Mouse (Mus musculus) adrenal gland, postnatal 25 days (tissue): Measurements from ENCODE around the gene Diablo. TPM values are rescaled to one million over a fixed set of nuclear protein-coding genes. Genes with fewer than 3 reads are reported as not detected.
"Not testable (repeated sequence)": the region's sequence is repeated elsewhere in the genome, so short reads cannot be mapped to it uniquely, and the experiment has no call there.

Experiments
- DNase-seq: peaks from one replicate; pipeline ENCODE4 v3.0.0; 2021; ENCODE audit warnings: mixed read lengths
- long read RNA-seq: library from polyadenylated mRNA; stranded (forward); transcript quantifications from one replicate; pipeline ENCODE4 v2.0.0, GENCODE M21; 2021
- total RNA-seq: library from RNA; stranded (reverse); gene quantifications from 2 replicates; pipeline ENCODE4 v1.2.3, GENCODE M21; 2021

Gene Diablo
- 65.0 and 79.3 TPM in 2 replicates for total RNA-seq
- long read RNA-seq, transcript Diablo-203 (6 exons, 1,576 nt) = major isoform, 136 of 181 reads
- long read RNA-seq, partial matches to known transcripts = 15 of 181 reads
- long read RNA-seq, other reads (novel, unspliced or antisense) = 24 of 181 reads

- peak; percentile 98 for DNase-seq
Observed at GRCm38 (mm10) chr5:123523692-123524392, at the start of gene Diablo. Gene Diablo, minus strand, starts transcription at chr5:123524176.

- DNase-seq = no peak
Observed at GRCm38 (mm10) chr5:123573362-123573761, 49.4 kb upstream of the Diablo start.

- DNase-seq = peak; percentile 98
Observed at GRCm38 (mm10) chr5:123572357-123573186, 48.6 kb upstream of the Diablo start, which contains the start of gene Vps33a. Gene Vps33a, minus strand, starts transcription at chr5:123573038.

- DNase-seq = no peak
Observed at GRCm38 (mm10) chr5:123561128-123561527, 37.2 kb upstream of the Diablo start.

- no peak for DNase-seq
Observed at GRCm38 (mm10) chr5:123559588-123559987, 35.6 kb upstream of the Diablo start.

DNA sequence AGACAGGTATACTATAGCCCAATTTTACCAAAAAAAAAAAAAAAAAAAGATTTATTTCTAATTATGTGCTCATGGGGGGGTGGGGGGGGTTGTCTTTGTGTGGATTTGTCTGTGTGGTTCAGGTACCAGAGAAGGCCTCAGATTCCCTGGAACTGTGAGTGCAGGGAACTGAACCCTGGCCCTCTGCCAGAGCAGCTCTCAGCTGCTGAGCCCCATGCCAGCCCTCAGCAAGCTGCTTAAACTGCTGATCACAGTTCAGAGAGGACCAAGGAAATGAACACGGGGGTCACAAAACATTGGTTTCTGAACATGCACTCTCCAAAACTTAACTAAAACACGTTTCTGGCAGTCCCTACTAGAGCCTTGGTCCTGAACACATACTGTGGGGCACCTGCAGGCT lies 32.5 kb upstream of the Diablo start:
- DNase-seq = peak; percentile 75

GRCm38 (mm10) chr5:123555693-123556092 lies 31.7 kb upstream of the Diablo start:
- no peak for DNase-seq

GRCm38 (mm10) chr5:123533801-123534200 lies 9.8 kb upstream of the Diablo start:
- DNase-seq = no peak

GRCm38 (mm10) chr5:123530056-123530455 lies 6.1 kb upstream of the Diablo start:
- DNase-seq = no peak

DNA sequence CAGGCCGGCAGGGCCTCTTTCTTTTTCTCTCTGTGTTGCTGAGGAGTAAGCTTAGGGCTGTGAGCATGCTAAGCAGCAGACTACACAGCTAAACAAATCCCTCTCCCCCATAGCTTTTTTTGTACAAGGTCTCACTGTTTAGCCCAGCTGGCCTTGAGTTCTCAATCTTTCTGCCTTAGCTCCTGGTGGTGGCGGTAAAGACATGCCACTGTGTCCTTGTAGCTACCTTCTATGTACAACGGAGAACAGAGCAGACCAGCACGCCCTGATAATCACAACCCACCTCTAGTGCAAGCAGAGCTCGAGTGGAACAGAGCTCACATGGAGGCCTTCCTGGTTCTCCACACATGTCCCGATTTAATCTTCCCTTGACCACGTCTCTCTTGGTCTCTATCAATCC lies 4.7 kb upstream of the Diablo start:
- DNase-seq = no peak

GRCm38 (mm10) chr5:123525916-123526495 lies 2.0 kb upstream of the Diablo start:
- DNase-seq = no peak

- DNase-seq = no peak
Observed at GRCm38 (mm10) chr5:123525281-123525680, 1.3 kb upstream of the Diablo start, which contains the start of gene Gm49027. Gene Gm49027, minus strand, starts transcription at chr5:123525488.

- no peak for DNase-seq
Observed at GRCm38 (mm10) chr5:123524393-123524750, 396 bp upstream of the Diablo start.

DNA sequence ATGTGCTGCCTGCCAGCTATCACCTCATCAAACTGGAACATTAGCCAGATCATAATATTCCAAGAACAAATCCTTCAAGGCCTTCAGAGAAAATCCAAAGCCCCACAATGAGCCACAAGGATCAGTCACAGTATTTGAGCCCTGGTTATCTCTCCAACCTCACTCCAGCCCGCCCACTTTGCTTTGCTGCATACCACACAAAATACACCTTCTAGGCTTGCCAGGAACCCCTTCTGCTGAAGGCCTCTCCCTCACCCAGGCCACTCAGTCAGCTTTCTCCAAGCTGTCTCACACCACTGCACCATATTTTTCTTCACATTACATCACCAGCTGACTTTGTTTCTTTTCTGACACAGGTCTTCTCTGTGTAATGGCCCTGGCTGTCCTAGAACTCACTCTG lies 1.8 kb downstream of the Diablo start:
- no peak for DNase-seq

- DNase-seq = no peak
Observed at GRCm38 (mm10) chr5:123521621-123522020, 2.4 kb downstream of the Diablo start.

- DNase-seq = no peak
Observed at GRCm38 (mm10) chr5:123520666-123521065, 3.3 kb downstream of the Diablo start.

DNA sequence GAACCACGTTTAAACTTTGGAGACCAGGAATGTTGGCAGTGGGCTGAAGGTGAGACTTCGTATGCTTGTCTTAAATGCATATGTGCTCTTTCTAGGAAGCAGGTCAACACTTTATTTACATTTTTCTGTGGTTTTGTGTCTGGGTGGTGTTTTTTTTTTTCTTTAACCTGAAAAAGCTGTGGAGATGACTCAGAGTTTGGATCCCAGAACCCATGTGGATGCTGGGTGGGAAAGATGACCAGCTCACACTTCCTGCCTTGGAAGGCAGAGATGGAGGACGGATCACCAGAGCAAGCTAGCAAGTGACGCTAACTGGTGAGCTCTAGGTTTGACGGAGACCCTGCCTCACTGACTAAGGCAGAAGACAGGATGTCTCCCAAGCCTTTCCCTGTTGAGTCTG lies 9.1 kb downstream of the Diablo start:
- no peak for DNase-seq

GRCm38 (mm10) chr5:123512102-123512501 lies 11.9 kb downstream of the Diablo start:
- DNase-seq = no peak

DNA sequence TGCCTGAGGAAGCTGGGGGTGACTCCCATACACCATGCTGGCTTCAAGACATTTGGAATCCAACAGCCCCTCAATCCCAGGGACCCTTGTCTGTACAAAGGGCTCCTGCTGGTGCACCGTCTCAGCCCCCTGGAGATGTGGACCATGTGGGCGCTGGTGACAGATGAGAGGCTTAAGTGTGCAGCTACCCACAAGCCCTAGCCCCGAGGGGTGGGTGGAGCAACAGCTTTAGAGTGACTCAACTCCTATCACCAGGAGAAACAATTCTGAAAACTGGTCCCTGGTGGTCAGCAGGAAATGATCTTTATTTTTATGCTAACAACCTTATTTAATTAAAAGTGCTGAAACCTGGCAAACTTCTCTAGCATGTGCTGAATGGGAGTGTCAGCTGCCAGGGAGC lies 12.6 kb downstream of the Diablo start:
- DNase-seq = not testable (repeated sequence)

DNA sequence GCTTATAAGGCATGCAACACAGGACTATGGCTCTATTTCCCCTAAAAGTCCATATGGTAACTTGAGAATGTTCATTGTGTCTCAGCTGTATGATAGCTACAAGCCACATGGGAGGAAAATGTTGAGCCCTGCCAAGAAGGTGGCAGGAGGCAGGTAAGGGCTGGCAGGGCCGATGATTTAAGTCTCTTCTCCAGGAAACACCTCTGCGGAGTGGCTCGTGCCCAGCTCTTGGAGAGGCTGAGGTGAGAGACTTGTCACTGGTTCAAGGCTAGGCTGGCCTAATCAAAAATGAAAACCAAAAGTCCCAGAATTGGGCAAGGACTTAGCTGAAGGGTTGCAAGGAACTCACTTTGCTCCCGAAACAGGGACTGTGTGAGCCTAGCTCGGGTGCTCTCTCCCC lies 13.8 kb downstream of the Diablo start, which contains the start of gene B3gnt4:
TSS of gene B3gnt4 (plus strand) at position 301 of the 400 bp plus-strand sequence.
- no peak for DNase-seq

GRCm38 (mm10) chr5:123508921-123509320 lies 15.1 kb downstream of the Diablo start:
- DNase-seq = no peak

GRCm38 (mm10) chr5:123507936-123508723 lies 15.8 kb downstream of the Diablo start:
- peak; percentile 87 for DNase-seq
